Mouse (Mus musculus): ENCODE data around the gene Ftsj1.

The Ftsj1 gene

DNA sequence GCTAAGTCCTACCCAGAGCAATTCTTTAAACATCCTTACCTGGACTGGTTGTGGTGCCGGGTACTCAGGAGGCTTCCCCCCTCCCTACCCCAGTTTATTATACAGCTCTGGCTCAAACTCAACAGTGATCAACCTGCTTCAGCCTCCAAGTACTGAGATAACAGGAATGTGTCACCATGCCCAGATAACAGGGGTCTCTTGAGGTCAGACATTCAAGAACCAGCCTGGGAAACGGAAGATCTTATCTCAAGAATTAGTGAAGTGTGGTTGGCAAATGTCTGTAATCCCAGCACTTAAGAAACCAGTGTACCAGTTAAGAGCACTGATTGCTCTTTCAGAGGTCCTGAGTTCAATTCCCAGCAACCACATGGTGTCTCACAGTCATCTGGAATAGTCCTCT is 34.1 kb downstream of the Ftsj1 start:
- DNase-seq, result no peak

DNA sequence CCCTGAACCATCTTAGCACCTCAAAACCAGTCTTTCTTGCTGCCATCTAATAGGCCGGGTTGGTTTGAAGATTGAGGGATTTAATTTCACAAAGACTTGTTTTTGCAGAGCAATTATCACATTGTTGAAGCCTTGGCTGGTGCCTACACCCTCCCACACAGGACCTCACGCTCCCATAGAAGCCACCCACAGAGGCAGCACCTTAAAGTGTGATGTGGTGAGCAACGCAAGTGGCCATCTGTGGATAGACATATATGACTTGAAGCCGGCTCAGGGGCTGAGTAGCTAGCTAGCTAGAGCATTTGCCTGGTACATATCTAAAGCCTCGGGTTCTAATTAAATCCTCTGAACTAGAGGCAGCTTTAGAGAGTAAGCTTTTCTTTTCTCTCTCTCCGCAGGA is 34.8 kb downstream of the Ftsj1 start:
- no peak for DNase-seq

DNA sequence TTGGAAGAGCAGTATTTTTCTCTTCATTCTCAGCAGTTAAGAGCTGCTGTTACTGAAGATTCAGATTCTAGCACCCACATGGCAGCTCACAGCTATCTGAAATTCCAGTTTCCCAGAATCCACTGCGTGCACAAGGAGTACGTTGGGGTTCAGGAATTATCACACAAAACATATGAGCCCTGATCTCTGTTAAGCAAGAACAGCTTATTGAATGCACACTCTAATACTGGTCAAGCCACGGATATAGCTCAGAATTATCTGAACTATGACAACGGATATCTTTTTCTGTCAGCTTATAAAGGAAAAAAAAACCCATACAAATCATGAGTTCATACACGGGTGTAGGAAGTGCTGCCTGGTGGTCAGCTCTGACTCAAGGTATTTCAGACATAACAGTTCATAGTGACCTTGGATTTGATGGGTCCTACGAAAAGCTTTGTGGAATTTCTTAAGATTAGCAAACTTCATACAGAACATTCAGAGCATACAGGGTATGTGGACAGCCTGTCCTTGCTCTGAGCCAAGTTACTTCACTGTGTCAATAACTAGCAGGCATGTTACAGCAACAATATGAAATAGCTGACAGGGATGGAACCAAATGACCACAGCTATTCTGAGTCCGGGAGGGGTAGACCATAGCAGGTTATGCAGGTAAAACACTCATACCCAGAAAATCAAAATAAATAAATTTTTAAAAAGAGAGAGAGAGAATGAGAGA is 40.6 kb downstream of the Ftsj1 start:
- no peak for DNase-seq

DNA sequence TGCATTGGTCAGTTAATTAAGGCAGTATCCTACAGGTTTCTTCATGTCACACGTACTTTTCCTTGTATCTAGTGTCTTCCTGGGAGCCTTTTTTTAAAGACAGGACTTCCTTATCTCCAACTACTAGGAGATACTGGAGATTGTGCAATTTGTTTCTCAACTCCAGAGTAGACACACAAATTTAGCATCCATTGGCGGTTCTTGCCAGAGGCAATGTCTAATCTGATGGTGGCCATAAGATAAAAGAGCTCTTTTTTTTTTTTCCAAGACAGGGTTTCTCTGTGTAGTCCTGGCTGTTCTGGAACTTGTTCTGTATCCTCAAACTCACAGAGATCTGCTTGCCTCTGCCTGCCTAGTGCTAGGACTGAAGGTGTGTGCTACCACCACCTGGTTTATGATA is 42.5 kb downstream of the Ftsj1 start:
- DNase-seq, result no peak

DNA sequence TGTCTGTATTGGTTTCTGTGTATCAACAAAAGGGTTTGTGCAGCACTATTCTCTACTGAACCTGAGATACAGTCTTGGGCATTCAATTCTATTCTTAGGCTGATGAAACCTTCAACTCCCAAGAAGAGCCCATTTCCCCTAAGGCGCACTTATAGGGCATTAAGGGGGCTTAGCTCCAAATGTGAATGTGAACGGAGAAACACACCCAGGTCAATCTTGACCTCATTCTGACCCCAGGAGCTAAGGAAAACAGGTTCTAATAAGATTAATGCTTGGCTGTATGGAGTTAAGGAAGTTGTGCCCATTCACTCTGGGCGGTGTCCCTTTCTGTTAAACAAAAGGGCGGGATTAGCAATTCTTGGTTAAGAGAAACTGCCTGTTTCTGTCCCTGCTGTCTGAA is 45.0 kb downstream of the Ftsj1 start:
- DNase-seq, result no peak

DNA sequence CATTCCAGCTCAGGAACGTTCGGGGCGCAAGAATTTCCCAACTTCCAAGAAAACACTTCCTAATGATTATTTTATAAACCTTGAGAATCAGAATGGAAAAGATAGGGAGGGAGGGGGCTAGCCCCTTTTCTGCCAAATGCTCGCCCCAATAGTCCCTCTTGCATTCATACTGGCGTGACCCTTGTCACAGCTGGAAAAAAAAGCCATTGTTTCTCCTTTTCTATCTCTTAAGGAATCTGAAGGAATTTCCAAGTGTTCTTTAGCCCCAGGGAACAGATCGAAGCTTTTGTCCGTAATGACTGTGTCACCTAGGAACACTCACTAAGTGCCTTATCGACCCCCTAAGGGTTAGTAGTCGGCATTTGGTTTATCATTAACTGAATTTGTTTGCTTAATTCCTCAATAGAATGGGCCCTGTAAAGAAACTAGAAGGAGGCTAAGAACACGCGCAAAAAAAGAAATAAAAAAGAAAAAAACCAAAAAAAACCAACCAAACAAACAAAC is 45.5 kb downstream of the Ftsj1 start:
- no peak for DNase-seq

DNA sequence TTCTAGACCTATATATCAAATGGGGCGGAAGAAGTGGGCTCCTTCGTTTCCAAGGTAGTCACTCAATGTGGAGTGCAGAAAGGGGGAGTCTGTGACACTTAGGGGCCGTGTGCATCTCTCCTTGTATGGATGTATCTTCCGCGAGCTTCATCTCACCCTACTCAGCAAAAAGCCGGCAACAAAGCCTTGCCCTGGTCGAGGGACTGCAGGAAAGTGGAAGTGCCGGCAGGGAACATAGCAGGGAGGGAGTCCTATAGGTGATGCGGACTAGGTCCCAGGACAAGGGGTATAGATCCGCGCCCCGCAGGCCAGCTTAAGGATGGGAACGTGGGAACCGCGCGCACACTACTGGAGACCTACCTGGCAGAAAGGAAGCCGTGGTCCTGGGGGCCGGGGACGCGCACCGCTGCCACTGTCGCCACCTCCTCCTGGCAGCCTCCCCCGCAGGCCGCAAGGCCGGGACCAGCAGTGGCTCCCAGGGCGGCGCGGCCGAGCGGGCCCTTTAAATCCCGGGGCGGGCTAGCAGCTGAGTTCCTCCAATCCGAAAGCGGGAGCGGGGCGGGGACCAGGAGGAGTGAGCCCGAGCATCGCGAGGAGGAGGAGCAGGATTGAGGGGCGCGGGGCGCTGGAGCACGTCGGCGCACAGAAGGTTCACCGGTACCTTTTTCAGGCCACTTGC is 46.1 kb downstream of the Ftsj1 start, which contains the start of gene Porcn:
Gene Porcn (minus strand): TSS at position 511 of the 679 bp plus-strand sequence.
- DNase-seq, result peak; percentile 91 to 94

DNA sequence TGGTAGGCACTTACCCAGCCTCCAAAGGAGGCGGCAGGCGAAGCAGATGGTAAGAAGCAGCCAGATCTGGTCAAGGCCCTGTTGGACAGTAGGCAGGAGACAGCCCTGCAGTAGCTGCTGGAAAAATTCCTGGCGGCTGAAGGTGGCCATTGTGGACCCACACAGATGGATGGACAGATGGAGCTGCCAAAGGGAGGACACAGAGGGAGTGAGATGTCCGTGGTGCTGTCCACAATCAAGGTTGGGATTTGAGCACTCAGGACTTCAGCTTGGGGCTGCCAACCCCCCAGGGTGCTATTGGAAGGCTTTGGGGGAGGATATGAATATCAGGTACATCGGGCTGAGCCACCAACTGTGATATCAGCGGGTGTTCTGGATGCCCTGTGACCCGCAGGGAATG is 46.7 kb downstream of the Ftsj1 start:
- DNase-seq, result peak; percentile 88 to 90

DNA sequence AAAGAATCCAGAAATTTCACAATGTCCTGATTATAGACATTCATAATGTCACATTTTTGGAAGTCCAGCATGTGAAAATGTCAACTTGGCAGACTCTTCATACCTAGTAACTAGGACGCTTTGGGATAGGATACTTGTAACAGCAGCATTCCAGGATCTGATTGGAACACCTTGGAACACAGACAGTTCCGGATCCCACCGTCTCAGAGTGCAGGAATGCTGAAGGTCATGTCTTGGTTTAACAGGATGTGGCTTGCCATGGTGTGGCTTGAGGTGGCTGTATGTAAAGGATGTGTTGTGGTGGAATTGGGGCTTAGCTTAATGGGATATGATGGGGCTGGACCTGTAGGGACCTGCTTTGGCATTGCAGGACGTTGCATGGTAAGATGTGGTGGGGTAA is 47.1 kb downstream of the Ftsj1 start:
- no peak for DNase-seq

DNA sequence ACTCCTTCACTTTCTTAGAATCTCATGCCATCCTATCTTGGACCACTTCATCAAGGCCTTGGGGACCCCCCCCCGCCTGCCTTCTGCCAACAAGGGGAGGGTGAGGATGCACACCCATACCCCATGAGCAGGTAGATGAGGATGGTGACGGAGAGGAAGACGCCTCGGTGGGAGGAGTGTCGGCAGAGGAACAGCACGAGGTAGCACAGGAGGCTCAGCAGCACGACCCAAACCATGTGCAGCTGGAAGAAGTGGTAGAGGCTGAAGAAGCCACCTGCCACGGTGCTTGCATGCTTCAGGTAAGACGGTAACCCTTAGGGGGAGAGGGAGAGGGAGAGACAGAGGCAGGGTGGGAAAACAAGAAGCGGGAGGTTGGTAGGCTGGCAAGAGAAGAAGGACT is 48.1 kb downstream of the Ftsj1 start:
- DNase-seq, result peak in 1 of 2 experiments; percentile 33

DNA sequence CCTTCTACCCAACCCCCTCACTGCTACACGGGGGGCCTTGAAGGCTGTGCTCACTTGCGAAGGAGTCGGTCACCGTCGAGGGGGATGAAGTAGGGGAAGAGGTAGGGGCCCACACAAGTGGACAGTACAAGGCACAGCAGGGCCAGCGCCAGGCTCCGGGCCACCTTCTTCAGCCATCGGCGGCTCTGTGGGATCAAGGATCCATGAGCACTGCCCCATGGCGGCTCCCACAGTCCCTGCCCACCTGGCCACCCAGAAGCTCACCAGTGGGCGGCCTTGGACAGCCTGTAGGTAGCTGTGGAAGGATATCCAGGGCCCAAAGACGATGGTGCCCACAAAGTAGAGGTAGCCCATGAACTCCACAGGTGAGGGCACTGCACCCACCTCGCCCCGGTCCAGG is 49.1 kb downstream of the Ftsj1 start:
- peak in 1 of 2 experiments; percentile 36 for DNase-seq

DNA sequence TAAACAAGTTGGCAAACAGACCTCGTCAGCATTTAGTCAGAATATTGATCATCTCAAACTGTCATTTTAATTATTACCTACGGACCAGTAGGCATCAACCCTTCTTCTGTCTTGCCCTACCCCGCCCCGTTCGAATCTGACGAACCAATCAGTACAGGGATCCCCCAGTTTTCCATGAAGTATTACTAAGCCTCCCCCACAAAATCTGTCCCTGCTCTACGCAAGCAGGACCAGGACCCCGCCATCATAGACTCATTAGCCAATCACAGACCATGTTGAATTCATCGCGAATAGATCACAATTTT is 58.8 kb downstream of the Ftsj1 start, which contains the start of gene Ebp:
Gene Ebp (minus strand): TSS at position 94 of the 305 bp plus-strand sequence.
- peak in 1 of 2 experiments; percentile 50 for DNase-seq

DNA sequence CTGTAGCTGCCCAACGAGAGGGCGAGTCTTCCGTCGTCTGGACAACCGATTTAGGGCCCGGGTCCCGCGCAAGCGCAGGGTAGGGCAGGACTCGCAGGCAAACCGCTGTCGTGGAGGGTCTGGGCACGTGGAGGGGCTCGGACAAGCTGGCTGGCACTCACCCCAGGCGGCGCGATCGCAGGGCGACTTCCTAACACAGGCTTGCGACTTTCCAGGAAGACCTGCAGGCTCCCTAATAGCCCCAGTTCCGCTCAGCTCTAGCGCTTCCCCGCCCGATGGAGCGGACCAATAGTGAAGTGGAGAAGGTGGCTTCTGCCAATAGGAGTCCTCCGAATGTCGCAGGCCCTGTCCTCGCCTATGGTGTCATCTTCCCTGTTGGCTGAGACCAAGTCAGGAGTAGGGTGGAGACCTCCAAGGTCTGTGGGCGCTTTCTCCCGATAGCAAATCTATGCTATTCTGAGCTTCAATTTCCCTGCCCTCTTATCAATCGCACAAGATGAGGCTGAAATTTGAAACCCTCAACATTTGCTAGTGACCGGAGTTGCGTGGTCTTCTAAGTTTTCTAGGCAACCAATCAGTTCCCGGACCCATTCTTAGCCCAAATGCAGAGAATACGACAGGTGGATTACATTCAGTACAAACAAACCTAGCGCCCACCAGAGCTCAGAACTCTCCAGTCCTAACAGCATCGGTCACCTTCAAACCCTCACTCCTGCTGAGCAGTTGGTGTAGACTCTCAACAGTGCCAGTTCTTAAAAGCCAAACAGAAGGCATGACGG is 59.4 kb downstream of the Ftsj1 start:
- peak; percentile 83 to 87 for DNase-seq

DNA sequence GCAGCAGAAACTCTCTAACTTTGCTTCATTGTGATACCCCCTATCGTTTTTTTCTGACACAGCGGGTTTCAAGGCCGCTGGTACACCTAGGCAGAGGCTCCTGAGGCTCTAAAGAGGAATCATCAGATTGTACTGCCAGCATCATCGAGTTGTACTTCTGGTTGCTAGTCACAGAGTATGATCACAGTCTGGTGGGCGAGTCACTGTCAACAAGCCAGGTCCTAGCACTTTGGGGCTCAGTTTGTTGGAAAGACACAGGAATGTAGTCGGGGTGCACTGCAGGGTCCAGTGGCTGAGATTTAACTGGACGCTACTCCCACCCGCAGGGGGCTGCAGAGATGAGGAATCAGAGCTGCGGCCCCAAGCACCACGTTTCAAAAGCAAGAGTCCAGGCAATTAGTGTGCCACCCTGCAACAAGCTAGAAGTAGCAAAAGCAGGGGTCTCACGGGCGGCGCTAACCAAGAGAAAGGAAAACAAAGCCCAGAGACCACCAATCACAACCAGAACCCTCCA is 60.0 kb downstream of the Ftsj1 start:
- no peak for DNase-seq

All from cerebellum, postnatal 25 days (tissue).